Mouse (Mus musculus) spleen, postnatal 0 days (tissue): ENCODE data around the gene Acer1. TPM values are rescaled to one million over a fixed set of nuclear protein-coding genes. Genes with fewer than 3 reads are reported as not detected.

Source experiments
- polyA plus RNA-seq: library from polyadenylated mRNA; unstranded; fragments of >200 nt; fragmentation: Nextera tagmentation; extraction: Ambion mirVana; gene quantifications from 2 replicates; pipeline ENCODE4 v1.2.1, GENCODE M21; 2015

Gene Acer1
- not detected in 2 replicates for polyA plus RNA-seq

DNA sequence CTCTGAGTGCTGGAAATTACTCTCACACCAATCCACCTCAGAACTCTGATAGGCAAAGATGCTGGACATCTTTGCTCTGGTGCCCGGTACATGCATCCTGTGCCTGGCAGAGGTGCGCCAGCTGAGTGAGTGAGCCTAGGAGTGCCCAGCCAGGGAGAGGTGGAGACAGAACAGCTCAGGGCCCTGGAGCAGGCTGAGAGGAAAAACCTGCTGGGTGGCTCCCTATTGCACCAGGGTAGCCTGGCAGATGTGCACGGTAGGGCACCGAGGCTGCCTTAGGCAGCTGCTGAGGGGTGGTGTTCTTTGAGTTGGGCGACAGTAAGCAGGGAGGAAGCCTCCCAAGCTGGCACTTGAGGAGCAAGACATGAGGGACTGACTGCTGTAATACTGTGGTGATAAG is at the start of gene Acer1:
Gene Acer1, minus strand, starts transcription at position 114 of the 400 bp plus-strand sequence.

GRCm38 (mm10) chr17:57030931-57031660 is 49.2 kb upstream of the Acer1 start, which contains the start of gene Khsrp:
Gene Khsrp (minus strand): TSS chr17:57031522.

GRCm38 (mm10) chr17:57011236-57012141 is 29.6 kb upstream of the Acer1 start, which contains the start of the genes Gtf2f1 and Gm17949:
Gene Gtf2f1 (minus strand): TSS chr17:57011288.
Gene Gm17949 (plus strand): TSS chr17:57011469.

GRCm38 (mm10) chr17:56999968-57000609 is 18.2 kb upstream of the Acer1 start, which contains the start of gene Pspn:
Gene Pspn (minus strand): TSS chr17:57000018.

GRCm38 (mm10) chr17:56997029-56997667 is 15.2 kb upstream of the Acer1 start, which contains the start of gene Alkbh7:
Gene Alkbh7 (plus strand): TSS chr17:56997339.

GRCm38 (mm10) chr17:56990115-56990746 is 8.3 kb upstream of the Acer1 start, which contains the start of gene Clpp:
Gene Clpp (plus strand): TSS chr17:56990305.

GRCm38 (mm10) chr17:56935363-56936131 is 46.4 kb downstream of the Acer1 start, which contains the start of gene Mllt1:
Gene Mllt1 (minus strand): TSS chr17:56935415.

Other genes starting within 250 kb of the Acer1 start
- 1.2 and 1.6 TPM in 2 replicates for gene Nrtn, start 224.6 kb downstream of the Acer1 start, polyA plus RNA-seq
- 16.3 and 20.4 TPM in 2 replicates for gene Dus3l, start 217.4 kb downstream of the Acer1 start, polyA plus RNA-seq
- gene Prr22, start 211.9 kb downstream of the Acer1 start, polyA plus RNA-seq, result 0.68 and 0.69 TPM in 2 replicates
- 9.1 and 9.9 TPM in 2 replicates for gene Rfx2, start 151.1 kb downstream of the Acer1 start, polyA plus RNA-seq
- gene Acsbg2, start 107.7 kb downstream of the Acer1 start, polyA plus RNA-seq, result not detected in 2 replicates
- gene 1700061G19Rik, start 106.6 kb downstream of the Acer1 start, polyA plus RNA-seq, result 0.14 and 0.29 TPM in 2 replicates
- 8.9 and 9.8 TPM in 2 replicates for gene Mllt1, start 46.7 kb downstream of the Acer1 start, polyA plus RNA-seq
- gene Clpp, start 8.2 kb upstream of the Acer1 start, polyA plus RNA-seq, result 88.8 and 89.3 TPM in 2 replicates
- 20.8 and 25.9 TPM in 2 replicates for gene Alkbh7, start 15.2 kb upstream of the Acer1 start, polyA plus RNA-seq
- gene Pspn, start 17.9 kb upstream of the Acer1 start, polyA plus RNA-seq, result not detected in 2 replicates
- 70.2 and 72.7 TPM in 2 replicates for gene Gtf2f1, start 29.2 kb upstream of the Acer1 start, polyA plus RNA-seq
- 0.40 and 0.46 TPM in 2 replicates for gene Gm17949, start 29.3 kb upstream of the Acer1 start, polyA plus RNA-seq
- 42.5 and 45.4 TPM in 2 replicates for gene Khsrp, start 49.4 kb upstream of the Acer1 start, polyA plus RNA-seq
- not detected in 2 replicates for gene Slc25a41, start 59.5 kb upstream of the Acer1 start, polyA plus RNA-seq
- gene Crb3, start 77.0 kb upstream of the Acer1 start, polyA plus RNA-seq, result 0.24 and 0.52 TPM in 2 replicates
- gene Slc25a23, start 77.7 kb upstream of the Acer1 start, polyA plus RNA-seq, result 1.1 TPM in 2 replicates
- gene Dennd1c, start 96.4 kb upstream of the Acer1 start, polyA plus RNA-seq, result 15.9 and 16.7 TPM in 2 replicates
- gene Tubb4a, start 105.7 kb upstream of the Acer1 start, polyA plus RNA-seq, result 0.77 and 0.89 TPM in 2 replicates
- 1.6 and 1.8 TPM in 2 replicates for gene Tnfsf9, start 123.2 kb upstream of the Acer1 start, polyA plus RNA-seq
- not detected in 2 replicates for gene Cd70, start 167.7 kb upstream of the Acer1 start, polyA plus RNA-seq
- gene Tnfsf14, start 212.1 kb upstream of the Acer1 start, polyA plus RNA-seq, result 3.9 and 4.3 TPM in 2 replicates
- gene C3, start 246.0 kb upstream of the Acer1 start, polyA plus RNA-seq, result 29.6 and 30.5 TPM in 2 replicates